Mouse (Mus musculus): Measurements from ENCODE around the gene Umad1. TPM values are rescaled to one million over a fixed set of nuclear protein-coding genes. Genes with fewer than 3 reads are reported as not detected.

The Umad1 gene
- polyA plus RNA-seq, 1 experiment = 14.2 TPM

GRCm38 (mm10) chr6:8479176-8479575 lies 220.1 kb downstream of the Umad1 start:
- no peaks in the 10 kb centered on the region for H3K27me3 ChIP-seq (replicated peaks)
- H3K9me3 ChIP-seq = no peaks in the 10 kb centered on the region
- no peaks in the 10 kb centered on the region for H3K36me3 ChIP-seq (replicated peaks; ENCODE audit: low read length)
- no peak for TF ChIP-seq GATA1 (IDR thresholded peaks at IDR 0.05; ENCODE audit: borderline replicate concordance, low read length)
- TF ChIP-seq FLI1 (IDR thresholded peaks at IDR 0.05; ENCODE audit: low read length) = no peak
- no peak overlapping the region for H3K4me3 ChIP-seq (replicated peaks)
- no peaks in the 10 kb centered on the region for H3K4me1 ChIP-seq

- Histone ChIP-seq H3K4me3 (replicated peaks) (no peak overlapping the region), H3K27me3 (replicated peaks) (no peaks in the 10 kb centered on the region)
These were observed 225.6 kb downstream of the Umad1 start for GRCm38 (mm10) chr6:8484437-8485275.

GRCm38 (mm10) chr6:8485414-8486175 lies 226.5 kb downstream of the Umad1 start:
- Histone ChIP-seq H3K4me1 (peaks cover 4% of the 10 kb centered on the region; the same call in 1 of the 2 replicates), H3K36me3 (replicated peaks; ENCODE audit: low read length) (no peaks in the 10 kb centered on the region), H3K4me3 (replicated peaks) (no peak overlapping the region)

More at GRCm38 (mm10) chr6:8484437-8485275, 225.6 kb downstream of the Umad1 start:
- no peaks in the 10 kb centered on the region for H3K9me3 ChIP-seq
- TF ChIP-seq GATA1 (IDR thresholded peaks at IDR 0.05; ENCODE audit: borderline replicate concordance, low read length) (no peak), FLI1 (IDR thresholded peaks at IDR 0.05; ENCODE audit: low read length) (no peak)
- peaks cover 4% of the 10 kb centered on the region; the same call in 1 of the 2 replicates for H3K4me1 ChIP-seq
- H3K36me3 ChIP-seq (replicated peaks; ENCODE audit: low read length) = no peaks in the 10 kb centered on the region

GRCm38 (mm10) chr6:8486391-8487043 lies 227.4 kb downstream of the Umad1 start:
- TF ChIP-seq FLI1 (IDR thresholded peaks at IDR 0.05; ENCODE audit: low read length) = no peak
- no peak for TF ChIP-seq GATA1 (IDR thresholded peaks at IDR 0.05; ENCODE audit: borderline replicate concordance, low read length)
- peaks cover 4% of the 10 kb centered on the region; the same call in 1 of the 2 replicates for H3K4me1 ChIP-seq

More at GRCm38 (mm10) chr6:8485414-8486175, 226.5 kb downstream of the Umad1 start:
- Histone ChIP-seq H3K27me3 (replicated peaks) (no peaks in the 10 kb centered on the region), H3K9me3 (no peaks in the 10 kb centered on the region)
- no peak for TF ChIP-seq FLI1 (IDR thresholded peaks at IDR 0.05; ENCODE audit: low read length)
- no peak for TF ChIP-seq GATA1 (IDR thresholded peaks at IDR 0.05; ENCODE audit: borderline replicate concordance, low read length)

GRCm38 (mm10) chr6:8487044-8487853 lies 228.2 kb downstream of the Umad1 start:
- Histone ChIP-seq H3K36me3 (replicated peaks; ENCODE audit: low read length) (no peaks in the 10 kb centered on the region), H3K4me3 (replicated peaks) (no peak overlapping the region), H3K4me1 (peaks cover 4% of the 10 kb centered on the region; the same call in 1 of the 2 replicates), H3K27me3 (replicated peaks) (no peaks in the 10 kb centered on the region), H3K9me3 (no peaks in the 10 kb centered on the region)
- TF ChIP-seq GATA1 (IDR thresholded peaks at IDR 0.05; ENCODE audit: borderline replicate concordance, low read length) (no peak), FLI1 (IDR thresholded peaks at IDR 0.05; ENCODE audit: low read length) (no peak)

More at GRCm38 (mm10) chr6:8486391-8487043, 227.4 kb downstream of the Umad1 start:
- Histone ChIP-seq H3K4me3 (replicated peaks) (no peak overlapping the region), H3K27me3 (replicated peaks) (no peaks in the 10 kb centered on the region), H3K36me3 (replicated peaks; ENCODE audit: low read length) (no peaks in the 10 kb centered on the region), H3K9me3 (no peaks in the 10 kb centered on the region)

GRCm38 (mm10) chr6:8488249-8488648 lies 229.2 kb downstream of the Umad1 start:
- no peaks in the 10 kb centered on the region for H3K36me3 ChIP-seq (replicated peaks; ENCODE audit: low read length)
- H3K4me3 ChIP-seq (replicated peaks) = no peak overlapping the region
- H3K27me3 ChIP-seq (replicated peaks) = no peaks in the 10 kb centered on the region
- peaks cover 4% of the 10 kb centered on the region; the same call in 1 of the 2 replicates for H3K4me1 ChIP-seq
- no peaks in the 10 kb centered on the region for H3K9me3 ChIP-seq
- TF ChIP-seq FLI1 (IDR thresholded peaks at IDR 0.05; ENCODE audit: low read length) (no peak), GATA1 (IDR thresholded peaks at IDR 0.05; ENCODE audit: borderline replicate concordance, low read length) (no peak)

- Histone ChIP-seq H3K36me3 (replicated peaks; ENCODE audit: low read length) (no peaks in the 10 kb centered on the region), H3K27me3 (replicated peaks) (no peaks in the 10 kb centered on the region), H3K4me3 (replicated peaks) (no peak overlapping the region), H3K9me3 (no peaks in the 10 kb centered on the region), H3K4me1 (peaks cover 4% of the 10 kb centered on the region; the same call in 1 of the 2 replicates)
- TF ChIP-seq GATA1 (IDR thresholded peaks at IDR 0.05; ENCODE audit: borderline replicate concordance, low read length) (no peak), FLI1 (IDR thresholded peaks at IDR 0.05; ENCODE audit: low read length) (no peak)
These were observed 230.2 kb downstream of the Umad1 start for GRCm38 (mm10) chr6:8489266-8489665.

GRCm38 (mm10) chr6:8489938-8490585 lies 231.0 kb downstream of the Umad1 start:
- no peaks in the 10 kb centered on the region for H3K9me3 ChIP-seq
- no peaks in the 10 kb centered on the region for H3K27me3 ChIP-seq (replicated peaks)
- no peak overlapping the region for H3K4me3 ChIP-seq (replicated peaks)
- peaks cover 4% of the 10 kb centered on the region; the same call in 1 of the 2 replicates for H3K4me1 ChIP-seq
- H3K36me3 ChIP-seq (replicated peaks; ENCODE audit: low read length) = no peaks in the 10 kb centered on the region
- TF ChIP-seq FLI1 (IDR thresholded peaks at IDR 0.05; ENCODE audit: low read length) (no peak), GATA1 (IDR thresholded peaks at IDR 0.05; ENCODE audit: borderline replicate concordance, low read length) (no peak)
